Mouse (Mus musculus): ENCODE data around the gene Apoe. TPM values are rescaled to one million over a fixed set of nuclear protein-coding genes. Genes with fewer than 3 reads are reported as not detected.

Gene Apoe
- total and polyA plus RNA-seq, 3 experiments, result 8.1 to 28.6 (median 19.9) TPM

DNA sequence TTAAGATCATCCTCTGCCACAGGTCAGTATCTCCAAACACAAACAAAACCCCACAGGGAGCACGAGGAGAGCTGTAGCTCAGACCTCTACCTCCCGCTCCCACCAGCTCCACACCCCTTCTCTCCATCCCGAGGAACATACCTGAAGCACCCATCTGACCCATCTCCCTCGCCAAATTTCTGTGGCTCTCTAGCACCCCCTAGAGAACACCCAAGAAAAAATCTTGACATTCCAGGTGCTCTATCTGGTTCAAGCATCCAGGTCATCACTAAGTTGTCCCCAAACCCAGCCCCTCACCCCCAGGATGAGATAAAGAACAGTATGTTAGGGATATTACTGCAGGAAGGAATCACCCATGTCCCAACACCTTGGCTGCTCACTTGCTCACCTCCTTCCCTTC lies 14.2 kb upstream of the Apoe start:
- Histone ChIP-seq H3K27me3 (ENCODE audit: insufficient read depth, low read length) (no peaks in the 10 kb centered on the region), H3K9me3 (replicated peaks) (no peaks in the 10 kb centered on the region), H3K4me3 (ENCODE audit: low read depth, low read length) (peak overlapping the region; percentile 97; the same call in 1 of the 2 replicates), H3K4me1 (ENCODE audit: insufficient read depth, low read depth, low read length) (peaks cover 67% of the 10 kb centered on the region), H3K36me3 (replicated peaks) (peaks cover 68% of the 10 kb centered on the region)
- TF ChIP-seq POLR2AphosphoS5 (IDR thresholded peaks at IDR 0.05; ENCODE audit: insufficient replicate concordance, low read depth, low read length) (no peak), GATA1 (IDR thresholded peaks at IDR 0.05; ENCODE audit: borderline replicate concordance, low read length) (no peak), GATA2 (IDR thresholded peaks at IDR 0.05; ENCODE audit: borderline replicate concordance, low read depth, low read length) (no peak), TAL1 (conservative IDR thresholded peaks at IDR 0.05; ENCODE audit: low read depth, low read length) (no peak), CTCF (IDR thresholded peaks at IDR 0.05; ENCODE audit: low read depth, low read length) (peak; percentile 53)
- ATAC-seq (ENCODE audit: extremely low read depth, insufficient number of reproducible peaks, low FRiP score, poor library complexity, severe bottlenecking) (no peak), DNase-seq (ENCODE audit: low spot score) (no peak)

DNA sequence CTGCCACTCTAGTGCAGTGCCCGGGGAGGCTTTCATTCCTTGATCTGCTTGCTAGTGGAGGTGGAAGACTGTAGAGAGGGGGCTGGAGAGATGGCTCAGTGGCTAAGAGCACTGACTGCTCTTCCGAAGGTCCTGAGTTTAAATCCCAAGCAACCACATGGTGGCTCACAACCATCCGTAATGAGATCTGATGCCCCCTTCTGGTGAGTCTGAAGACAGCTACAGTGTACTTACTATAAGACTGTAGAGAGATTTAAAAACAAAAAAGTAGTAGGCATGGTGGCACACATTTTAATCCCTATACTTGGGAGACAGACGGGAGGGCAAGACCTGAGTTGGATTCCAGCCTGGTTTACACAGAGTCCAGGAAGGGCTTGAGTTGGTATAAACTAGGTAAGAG lies 13.4 kb upstream of the Apoe start:
- Histone ChIP-seq H3K27me3 (ENCODE audit: insufficient read depth, low read length) (no peaks in the 10 kb centered on the region), H3K36me3 (replicated peaks) (peaks cover 70% of the 10 kb centered on the region), H3K4me3 (ENCODE audit: low read depth, low read length) (no peak overlapping the region), H3K9me3 (replicated peaks) (no peaks in the 10 kb centered on the region), H3K4me1 (ENCODE audit: insufficient read depth, low read depth, low read length) (peaks cover 64% of the 10 kb centered on the region)
- no peak for ATAC-seq (ENCODE audit: extremely low read depth, insufficient number of reproducible peaks, low FRiP score, poor library complexity, severe bottlenecking)
- TF ChIP-seq CTCF (IDR thresholded peaks at IDR 0.05; ENCODE audit: low read depth, low read length) (peak; percentile 13; the same call in 1 of the 2 replicates), GATA1 (IDR thresholded peaks at IDR 0.05; ENCODE audit: borderline replicate concordance, low read length) (no peak)
- no peak for DNase-seq (ENCODE audit: low spot score)

DNA sequence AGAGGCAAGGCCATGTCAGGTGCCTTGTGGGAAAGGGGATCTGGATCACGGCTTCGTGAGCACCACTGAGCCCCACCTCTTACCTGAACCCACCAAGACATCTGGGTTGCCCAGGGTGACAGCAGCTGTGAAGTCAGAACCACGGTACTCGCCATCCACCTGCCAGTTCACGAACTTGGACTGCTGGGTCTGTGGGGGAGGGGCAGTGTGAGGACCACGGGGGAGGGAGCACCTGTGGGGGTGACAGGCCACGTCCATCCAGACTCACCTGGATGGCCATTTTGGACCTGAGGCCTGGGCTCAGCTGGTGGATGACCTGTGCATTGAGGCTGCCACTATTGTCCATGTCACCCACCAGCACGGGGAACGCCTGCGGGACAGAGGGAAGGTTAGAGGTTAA lies 11.7 kb upstream of the Apoe start:
- peaks cover 79% of the 10 kb centered on the region for H3K36me3 ChIP-seq (replicated peaks)
- no peaks in the 10 kb centered on the region for H3K27me3 ChIP-seq (ENCODE audit: insufficient read depth, low read length)
- H3K4me3 ChIP-seq (ENCODE audit: low read depth, low read length), result no peak overlapping the region
- H3K4me1 ChIP-seq (ENCODE audit: insufficient read depth, low read depth, low read length), result peaks cover 50% of the 10 kb centered on the region
- ATAC-seq (ENCODE audit: extremely low read depth, insufficient number of reproducible peaks, low FRiP score, poor library complexity, severe bottlenecking), result no peak
- no peak for DNase-seq (ENCODE audit: low spot score)
- H3K9me3 ChIP-seq (replicated peaks), result no peaks in the 10 kb centered on the region
- no peak for TF ChIP-seq CTCF (IDR thresholded peaks at IDR 0.05; ENCODE audit: low read depth, low read length)
- TF ChIP-seq GATA2 (IDR thresholded peaks at IDR 0.05; ENCODE audit: borderline replicate concordance, low read depth, low read length), result no peak
- no peak for TF ChIP-seq TAL1 (conservative IDR thresholded peaks at IDR 0.05; ENCODE audit: low read depth, low read length)
- TF ChIP-seq POLR2AphosphoS5 (IDR thresholded peaks at IDR 0.05; ENCODE audit: insufficient replicate concordance, low read depth, low read length), result no peak
- no peak for TF ChIP-seq GATA1 (IDR thresholded peaks at IDR 0.05; ENCODE audit: borderline replicate concordance, low read length)

DNA sequence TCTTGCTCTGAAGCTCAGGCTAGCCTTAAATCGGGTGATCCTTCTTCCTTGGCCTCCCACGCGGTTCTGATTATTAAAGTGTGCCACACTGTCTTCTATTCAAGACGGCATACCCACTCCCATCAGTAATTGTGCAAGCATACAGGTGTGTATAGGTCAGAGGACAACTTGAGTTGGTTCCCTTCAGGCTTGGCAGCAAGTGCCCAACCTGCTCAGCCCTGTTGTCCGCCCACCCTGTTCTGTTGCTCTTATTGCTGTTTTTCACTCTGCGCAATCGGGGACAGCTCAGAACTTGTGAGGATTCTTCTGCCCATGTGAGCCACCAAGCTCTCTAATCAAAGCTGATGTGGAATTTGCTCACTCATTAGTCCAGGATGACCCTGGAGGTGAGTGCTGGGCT lies 6.3 kb upstream of the Apoe start:
- H3K9me3 ChIP-seq (replicated peaks), result no peaks in the 10 kb centered on the region
- no peaks in the 10 kb centered on the region for H3K27me3 ChIP-seq (ENCODE audit: insufficient read depth, low read length)
- H3K4me1 ChIP-seq (ENCODE audit: insufficient read depth, low read depth, low read length), result peaks cover 55% of the 10 kb centered on the region
- H3K36me3 ChIP-seq (replicated peaks), result peaks cover 93% of the 10 kb centered on the region
- ATAC-seq (ENCODE audit: extremely low read depth, insufficient number of reproducible peaks, low FRiP score, poor library complexity, severe bottlenecking) (no peak), DNase-seq (ENCODE audit: low spot score) (no peak)
- no peak overlapping the region for H3K4me3 ChIP-seq (ENCODE audit: low read depth, low read length)
- TF ChIP-seq GATA2 (IDR thresholded peaks at IDR 0.05; ENCODE audit: borderline replicate concordance, low read depth, low read length) (no peak), CTCF (IDR thresholded peaks at IDR 0.05; ENCODE audit: low read depth, low read length) (no peak), TAL1 (conservative IDR thresholded peaks at IDR 0.05; ENCODE audit: low read depth, low read length) (no peak), GATA1 (IDR thresholded peaks at IDR 0.05; ENCODE audit: borderline replicate concordance, low read length) (no peak), POLR2AphosphoS5 (IDR thresholded peaks at IDR 0.05; ENCODE audit: insufficient replicate concordance, low read depth, low read length) (no peak)

DNA sequence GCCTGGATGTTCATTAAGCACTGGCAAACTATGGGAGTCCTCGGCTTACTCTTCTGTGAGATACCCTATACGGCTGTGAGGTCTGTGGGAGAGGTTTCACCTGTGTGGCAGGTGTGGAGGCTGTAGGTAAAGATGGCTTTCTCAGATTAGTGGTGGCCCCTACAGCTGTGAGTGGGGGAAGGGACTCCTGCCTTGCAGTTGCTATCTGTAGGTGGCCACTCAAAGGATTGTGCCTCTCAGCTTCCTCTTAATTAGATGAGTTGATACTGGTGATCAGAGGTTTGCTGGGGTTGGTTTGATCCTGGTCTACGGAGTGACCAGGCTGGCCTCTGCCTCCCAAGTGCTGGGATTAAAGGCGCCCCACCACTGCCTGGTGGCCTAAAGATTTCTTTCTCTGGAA lies 5.5 kb upstream of the Apoe start:
- DNase-seq (ENCODE audit: low spot score) (no peak), ATAC-seq (ENCODE audit: extremely low read depth, insufficient number of reproducible peaks, low FRiP score, poor library complexity, severe bottlenecking) (no peak)
- TF ChIP-seq CTCF (IDR thresholded peaks at IDR 0.05; ENCODE audit: low read depth, low read length) (no peak), TAL1 (conservative IDR thresholded peaks at IDR 0.05; ENCODE audit: low read depth, low read length) (no peak), GATA2 (IDR thresholded peaks at IDR 0.05; ENCODE audit: borderline replicate concordance, low read depth, low read length) (no peak), GATA1 (IDR thresholded peaks at IDR 0.05; ENCODE audit: borderline replicate concordance, low read length) (no peak), POLR2AphosphoS5 (IDR thresholded peaks at IDR 0.05; ENCODE audit: insufficient replicate concordance, low read depth, low read length) (no peak)
- no peak overlapping the region for H3K4me3 ChIP-seq (ENCODE audit: low read depth, low read length)
- H3K9me3 ChIP-seq (replicated peaks), result no peaks in the 10 kb centered on the region
- H3K27me3 ChIP-seq (ENCODE audit: insufficient read depth, low read length), result no peaks in the 10 kb centered on the region
- H3K4me1 ChIP-seq (ENCODE audit: insufficient read depth, low read depth, low read length), result peaks cover 59% of the 10 kb centered on the region
- peaks cover 93% of the 10 kb centered on the region for H3K36me3 ChIP-seq (replicated peaks)

DNA sequence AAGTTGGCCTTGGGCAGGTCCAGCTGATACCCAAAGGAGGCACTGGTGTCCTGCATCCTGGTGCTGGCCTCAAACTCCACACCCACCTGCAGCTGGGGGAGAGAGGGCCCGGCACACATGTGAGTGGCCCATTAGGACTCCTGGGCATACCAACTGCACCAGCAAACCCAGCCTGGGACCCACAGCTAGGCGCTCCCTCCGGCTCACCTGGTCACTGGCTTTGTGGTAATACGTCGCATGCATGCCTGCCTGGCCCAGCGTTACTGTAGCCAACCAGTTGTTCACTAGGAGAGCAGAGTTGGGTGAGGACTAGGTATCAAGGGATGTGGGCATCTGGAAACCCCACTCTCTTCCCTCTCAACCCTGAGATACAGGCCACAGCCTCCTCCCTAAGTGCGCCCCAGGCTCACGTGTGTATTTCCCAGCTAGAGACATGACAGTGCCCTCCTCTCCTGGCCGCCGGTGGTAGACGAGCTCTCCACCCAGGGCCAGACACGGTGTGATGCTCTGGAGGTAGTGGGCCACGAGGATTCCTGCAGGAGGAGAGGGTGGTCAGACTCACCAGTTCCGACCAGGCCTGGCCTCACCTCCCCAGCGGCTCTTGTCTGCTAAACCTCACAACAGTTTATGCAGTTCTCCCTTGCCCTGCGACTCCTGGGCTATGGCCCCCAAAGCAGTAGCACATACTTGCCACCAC lies 4.0 kb upstream of the Apoe start:
- no peak for TF ChIP-seq GATA2 (IDR thresholded peaks at IDR 0.05; ENCODE audit: borderline replicate concordance, low read depth, low read length)
- no peak for TF ChIP-seq GATA1 (IDR thresholded peaks at IDR 0.05; ENCODE audit: borderline replicate concordance, low read length)
- TF ChIP-seq POLR2AphosphoS5 (IDR thresholded peaks at IDR 0.05; ENCODE audit: insufficient replicate concordance, low read depth, low read length), result no peak
- no peak for TF ChIP-seq CTCF (IDR thresholded peaks at IDR 0.05; ENCODE audit: low read depth, low read length)
- no peak for TF ChIP-seq TAL1 (conservative IDR thresholded peaks at IDR 0.05; ENCODE audit: low read depth, low read length)
- ATAC-seq (ENCODE audit: extremely low read depth, insufficient number of reproducible peaks, low FRiP score, poor library complexity, severe bottlenecking) (no peak), DNase-seq (ENCODE audit: low spot score) (no peak)
- Histone ChIP-seq H3K4me3 (ENCODE audit: low read depth, low read length) (no peak overlapping the region; the same call in 1 of the 2 replicates), H3K27me3 (ENCODE audit: insufficient read depth, low read length) (no peaks in the 10 kb centered on the region), H3K4me1 (ENCODE audit: insufficient read depth, low read depth, low read length) (peaks cover 62% of the 10 kb centered on the region), H3K36me3 (replicated peaks) (peaks cover 92% of the 10 kb centered on the region), H3K9me3 (replicated peaks) (no peaks in the 10 kb centered on the region)
